Comparison of ENCODE assay signal across 13 mouse cellular contexts in the genomic region with DNA sequence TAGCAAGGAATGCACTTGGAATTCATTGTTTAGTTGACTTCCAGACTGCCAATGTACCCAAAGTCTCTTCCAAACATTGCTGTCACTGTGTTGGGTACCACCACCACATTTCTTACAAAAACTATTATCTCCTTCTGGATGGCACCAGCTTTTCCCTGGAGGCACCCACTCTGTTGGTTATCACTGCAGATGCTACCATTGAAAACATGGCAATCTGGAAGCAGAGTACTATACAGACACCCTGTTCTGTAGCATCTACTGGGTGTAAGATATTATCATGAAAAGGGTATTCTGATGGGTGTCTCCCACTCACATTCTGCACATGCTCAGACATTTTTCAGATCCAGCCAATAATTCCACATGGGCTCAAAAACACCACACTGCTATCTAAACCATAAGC.
"Had no signal": no experiment of that assay in that cellular context is flagged by ENCODE, and none has a peak within 500 bp of the region (broad histone marks: within the 10 kb centered on the region; RNA-seq: fewer than 3 reads in every experiment).

No protein-coding gene starts in this region.

- DNase-seq: forebrain, postnatal 0 days; gastrocnemius, postnatal 14 days; gastrocnemius, postnatal 36 days; heart, adult 11 months; heart, adult 2 months; heart, postnatal 14 days; heart, postnatal 36 days; kidney, adult 11 months; kidney, adult 2 months; kidney, adult 9 months; kidney, postnatal 14 days; kidney, postnatal 36 days; left cerebral cortex, postnatal 4 days had no signal
